Mouse (Mus musculus) forebrain, embryonic 14.5 days (tissue): Measurements from ENCODE around the gene Tshz2. TPM values are rescaled to one million over a fixed set of nuclear protein-coding genes. Genes with fewer than 3 reads are reported as not detected.

ENCODE experiments used
- ATAC-seq: fragments of 200-750 bp; cut with Nextera tagmentation; 2 replicates; pipeline ENCODE4 v1.8.0; 2017; ENCODE audit warnings: mild to moderate bottlenecking, moderate library complexity
- DNase-seq: peaks from one replicate; pipeline ENCODE4 v3.0.0-alpha.2; 2015; ENCODE audit warnings: low spot score
- H3K27ac ChIP-seq: fragments of 300-500 bp; sonication (generic); 2 replicates; pipeline ENCODE4 v1.5.1; 2014; ENCODE audit warnings: low read depth, mild to moderate bottlenecking, control low read depth, low read length, moderate library complexity
- H3K27me3 ChIP-seq: fragments of 300-500 bp; sonication (generic); replicated peaks from 2 replicates; pipeline ENCODE4 v1.6.1; 2014; ENCODE audit warnings: low read length, control low read depth, mixed read lengths; ENCODE audit not compliant: control insufficient read depth, insufficient read depth
- H3K36me3 ChIP-seq: fragments of 300-500 bp; sonication (generic); 2 replicates; pipeline ENCODE4 v1.6.1; 2014; ENCODE audit warnings: low read length, control low read depth; ENCODE audit not compliant: control insufficient read depth, insufficient read depth
- H3K4me1 ChIP-seq: fragments of 300-500 bp; sonication (generic); 2 replicates; pipeline ENCODE4 v1.6.1; 2014; ENCODE audit warnings: antibody characterized with exemption, low read length, control low read depth; ENCODE audit not compliant: control insufficient read depth, insufficient read depth
- H3K4me2 ChIP-seq: fragments of 300-500 bp; sonication (generic); 2 replicates; pipeline ENCODE4 v1.6.1; 2014; ENCODE audit warnings: mild to moderate bottlenecking, control low read depth, low read length
- H3K4me3 ChIP-seq: fragments of 300-500 bp; sonication (generic); 2 replicates; pipeline ENCODE4 v1.5.1; 2014; ENCODE audit warnings: low read depth, low read length, control low read depth
- H3K9ac ChIP-seq: fragments of 300-500 bp; sonication (generic); 2 replicates; pipeline ENCODE4 v1.6.1; 2014; ENCODE audit warnings: mild to moderate bottlenecking, low read length, control low read depth, moderate library complexity
- H3K9me3 ChIP-seq: fragments of 300-500 bp; sonication (generic); replicated peaks from 2 replicates; pipeline ENCODE4 v1.6.1; 2016; ENCODE audit warnings: low read length, control low read depth, mixed read lengths; ENCODE audit not compliant: control insufficient read depth
- WGBS: fragments of 180-500 bp; shearing (Covaris S2); extraction: QIAGEN DNeasy Blood & Tissue Kit; methylation state at CpG from one replicate; pipeline ENCODE4 v1.1.7; 2014; 5-methylcytosine and 5-hydroxymethylcytosine counted together
- polyA plus RNA-seq: library from polyadenylated mRNA; unstranded; fragments of >200 nt; fragmentation: Nextera tagmentation; extraction: Ambion mirVana; gene quantifications from 2 replicates; pipeline ENCODE4 v1.2.1, GENCODE M21; 2014

Tshz2 gene
- polyA plus RNA-seq, 1 experiment from 2014 or later = 3.4 TPM

DNA sequence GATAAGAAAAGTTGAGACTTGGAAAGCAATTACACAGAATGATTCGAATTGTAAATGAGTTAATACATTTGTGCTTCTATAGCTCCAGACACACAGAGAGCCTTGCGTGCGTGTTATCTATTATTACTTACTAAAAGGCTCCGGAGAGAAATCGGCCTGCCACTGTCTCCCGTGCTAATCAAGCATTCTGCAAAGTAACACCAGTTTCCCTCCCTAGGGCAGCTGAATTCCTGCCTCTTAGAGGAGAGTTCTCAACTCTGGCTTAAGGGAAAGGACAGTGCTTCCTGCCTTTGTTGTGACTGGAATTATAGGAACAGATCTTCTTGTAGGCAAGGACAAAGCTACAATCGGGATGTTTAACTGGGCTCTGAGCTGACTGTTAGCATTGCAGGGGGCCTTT is 101.2 kb downstream of the Tshz2 start:
- Histone ChIP-seq H3K36me3 (no peaks in the 10 kb centered on the region), H3K27ac (no peak overlapping the region), H3K9ac (no peak overlapping the region), H3K4me2 (no peak overlapping the region), H3K27me3 (no peaks in the 10 kb centered on the region), H3K4me1 (0 out of 2 replicates have a peak, but pooled peaks cover 5% of the 10 kb centered on the region), H3K4me3 (no peak overlapping the region), H3K9me3 (no peaks in the 10 kb centered on the region)
- DNase-seq = no peak
- ATAC-seq = no peak
- WGBS = 48% methylated on average over 7 of the region's 7 CpGs

DNA sequence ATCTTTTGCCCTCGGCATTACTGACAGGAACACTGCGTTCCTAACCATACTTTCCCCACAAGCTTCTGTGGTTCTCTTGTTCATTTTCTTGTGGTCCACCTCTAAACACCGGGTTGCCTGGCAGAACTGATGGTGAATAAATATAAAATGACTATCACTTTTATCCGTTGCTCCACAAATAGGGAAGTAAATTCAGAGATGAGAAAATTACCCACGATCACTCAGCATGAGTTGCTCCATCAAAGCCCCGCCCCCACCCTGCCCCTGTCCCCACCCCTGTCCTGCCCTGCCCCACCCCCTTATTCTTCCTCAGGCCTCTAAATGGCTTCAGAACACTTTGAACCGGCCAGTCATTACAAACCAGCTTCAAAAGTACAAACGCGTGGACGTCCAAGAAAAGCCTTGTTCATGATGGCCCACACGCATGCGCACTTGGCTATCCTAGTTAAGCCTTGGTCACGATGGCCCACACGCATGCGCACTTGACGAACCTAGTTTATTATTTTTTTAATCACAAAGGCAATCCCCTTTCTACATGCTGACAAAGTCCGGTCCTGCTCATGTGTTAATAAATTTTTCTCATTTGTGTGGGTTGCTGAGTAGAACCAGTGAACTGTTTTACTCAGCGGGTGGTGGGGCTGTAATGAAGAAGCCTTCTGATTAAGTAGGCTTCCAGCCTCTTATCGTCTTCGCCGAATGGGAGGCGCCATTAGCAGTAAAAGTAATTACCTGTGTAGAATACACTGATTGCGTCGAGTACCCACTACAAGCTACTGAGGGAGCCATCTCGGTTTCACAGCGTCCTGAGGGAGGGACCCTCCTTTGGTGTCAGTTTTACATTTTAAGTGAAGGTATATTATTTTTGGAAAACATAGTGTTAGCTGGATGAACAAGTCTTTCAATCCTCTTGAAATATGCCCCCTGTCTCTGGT is 102.9 kb downstream of the Tshz2 start:
- H3K36me3 ChIP-seq = no peaks in the 10 kb centered on the region
- 0 out of 2 replicates have a peak, but pooled peaks cover 5% of the 10 kb centered on the region for H3K4me1 ChIP-seq
- no peak for ATAC-seq
- H3K9ac ChIP-seq = no peak overlapping the region
- H3K27me3 ChIP-seq = no peaks in the 10 kb centered on the region
- H3K27ac ChIP-seq = no peak overlapping the region
- 69% methylated on average over 26 of the region's 26 CpGs for WGBS
- no peak overlapping the region for H3K4me2 ChIP-seq
- no peak overlapping the region for H3K4me3 ChIP-seq
- no peak for DNase-seq
- no peaks in the 10 kb centered on the region for H3K9me3 ChIP-seq

DNA sequence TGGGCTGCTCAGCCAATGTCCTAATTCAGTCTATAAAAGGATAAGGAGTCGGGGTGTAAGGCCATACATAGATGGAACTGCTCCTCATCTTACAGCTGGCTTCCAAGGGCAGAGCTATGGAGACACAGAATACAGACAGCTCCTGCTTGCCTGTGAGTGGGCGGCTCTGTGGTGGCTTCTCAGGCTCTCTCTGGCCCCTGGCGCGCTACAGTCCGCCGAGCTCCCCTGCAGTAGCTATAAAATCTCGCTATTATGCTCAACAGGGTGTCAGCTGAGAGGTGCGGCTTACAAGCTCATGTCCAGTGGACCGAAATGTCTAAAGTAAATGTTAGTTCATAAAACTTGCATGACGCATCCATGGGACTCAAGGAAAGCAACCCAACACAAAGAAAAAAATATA is 108.2 kb downstream of the Tshz2 start:
- no peak overlapping the region for H3K9ac ChIP-seq
- H3K4me3 ChIP-seq = no peak overlapping the region
- 0 out of 2 replicates have a peak, but pooled peaks cover 1% of the 10 kb centered on the region for H3K4me1 ChIP-seq
- no peaks in the 10 kb centered on the region for H3K27me3 ChIP-seq
- ATAC-seq (no peak), DNase-seq (no peak)
- no peak overlapping the region for H3K27ac ChIP-seq
- H3K36me3 ChIP-seq = no peaks in the 10 kb centered on the region
- no peaks in the 10 kb centered on the region for H3K9me3 ChIP-seq
- H3K4me2 ChIP-seq = no peak overlapping the region
- 90% methylated on average over 10 of the region's 10 CpGs for WGBS

DNA sequence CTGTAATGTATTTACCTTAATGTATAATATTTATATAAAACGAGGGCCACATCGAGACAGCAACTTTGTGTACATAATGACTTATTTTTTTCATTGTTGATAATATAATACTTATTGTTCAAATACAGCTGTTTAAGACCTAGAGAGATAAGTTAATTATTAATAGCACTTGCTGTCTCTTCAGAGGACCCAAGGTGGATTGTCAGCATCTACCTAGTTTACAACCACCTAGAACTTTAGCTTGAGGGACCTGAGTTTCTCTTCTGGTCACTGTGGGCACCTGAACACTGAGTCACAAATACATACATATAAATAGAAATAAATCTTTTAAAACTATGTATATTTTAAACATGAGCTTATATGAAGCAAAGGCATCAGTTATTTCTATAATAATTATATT is 110.0 kb downstream of the Tshz2 start:
- H3K27ac ChIP-seq = no peak overlapping the region
- H3K36me3 ChIP-seq = no peaks in the 10 kb centered on the region
- H3K4me2 ChIP-seq = no peak overlapping the region
- no peak overlapping the region for H3K4me3 ChIP-seq
- WGBS = 95% methylated on average over 2 of the region's 2 CpGs
- H3K9ac ChIP-seq = no peak overlapping the region
- H3K4me1 ChIP-seq = no peaks in the 10 kb centered on the region
- ATAC-seq (no peak), DNase-seq (no peak)
- no peaks in the 10 kb centered on the region for H3K9me3 ChIP-seq
- no peaks in the 10 kb centered on the region for H3K27me3 ChIP-seq

DNA sequence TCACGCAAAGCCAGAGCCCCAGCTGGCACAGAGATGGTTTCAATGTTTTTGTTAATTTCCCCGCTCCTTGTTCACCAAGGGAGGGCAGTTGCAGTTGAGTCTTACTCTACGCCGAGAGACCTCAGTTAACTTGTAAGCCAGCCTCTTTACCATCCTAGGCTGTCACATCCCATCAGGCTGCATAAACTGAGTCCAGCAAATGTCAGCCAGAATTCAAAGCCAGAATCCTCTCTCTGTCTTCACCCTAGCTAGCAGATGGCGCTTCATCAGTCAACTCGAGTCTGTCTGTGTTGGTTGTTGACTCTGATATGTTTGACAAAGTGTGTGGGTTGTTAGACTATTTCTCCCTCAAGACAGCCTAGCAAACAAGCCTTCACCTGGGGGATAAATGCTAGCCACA is 110.5 kb downstream of the Tshz2 start:
- no peak overlapping the region for H3K4me2 ChIP-seq
- H3K27ac ChIP-seq = no peak overlapping the region
- ATAC-seq (no peak), DNase-seq (peak; percentile 67)
- no peak overlapping the region for H3K4me3 ChIP-seq
- no peaks in the 10 kb centered on the region for H3K36me3 ChIP-seq
- 80% methylated on average over 6 of the region's 6 CpGs for WGBS
- H3K9ac ChIP-seq = no peak overlapping the region
- H3K9me3 ChIP-seq = no peaks in the 10 kb centered on the region
- H3K4me1 ChIP-seq = no peaks in the 10 kb centered on the region
- no peaks in the 10 kb centered on the region for H3K27me3 ChIP-seq

DNA sequence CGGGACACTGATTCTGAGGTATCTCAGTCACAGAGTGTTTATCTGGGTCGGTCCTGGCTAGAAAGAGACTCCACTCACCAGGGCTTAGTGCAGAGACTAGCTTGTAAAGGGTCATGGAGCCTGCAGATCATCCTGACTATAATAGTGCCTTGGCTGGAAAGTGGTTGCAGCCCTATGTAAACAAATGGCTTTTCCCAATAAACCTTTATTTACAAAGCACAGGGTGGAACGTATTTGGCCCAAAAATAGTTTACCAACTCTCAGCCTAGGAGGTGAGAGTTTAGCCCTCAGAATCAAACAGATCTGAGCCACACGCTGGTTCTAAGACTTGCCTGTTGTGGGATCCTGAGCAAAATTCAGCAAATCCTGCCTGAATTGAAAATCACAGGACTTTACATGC is 111.1 kb downstream of the Tshz2 start:
- Histone ChIP-seq H3K36me3 (no peaks in the 10 kb centered on the region), H3K4me2 (no peak overlapping the region), H3K4me1 (no peaks in the 10 kb centered on the region), H3K9me3 (no peaks in the 10 kb centered on the region), H3K27me3 (no peaks in the 10 kb centered on the region), H3K4me3 (no peak overlapping the region), H3K9ac (no peak overlapping the region), H3K27ac (no peak overlapping the region)
- 87% methylated on average over 4 of the region's 4 CpGs for WGBS
- no peak for DNase-seq
- no peak for ATAC-seq

DNA sequence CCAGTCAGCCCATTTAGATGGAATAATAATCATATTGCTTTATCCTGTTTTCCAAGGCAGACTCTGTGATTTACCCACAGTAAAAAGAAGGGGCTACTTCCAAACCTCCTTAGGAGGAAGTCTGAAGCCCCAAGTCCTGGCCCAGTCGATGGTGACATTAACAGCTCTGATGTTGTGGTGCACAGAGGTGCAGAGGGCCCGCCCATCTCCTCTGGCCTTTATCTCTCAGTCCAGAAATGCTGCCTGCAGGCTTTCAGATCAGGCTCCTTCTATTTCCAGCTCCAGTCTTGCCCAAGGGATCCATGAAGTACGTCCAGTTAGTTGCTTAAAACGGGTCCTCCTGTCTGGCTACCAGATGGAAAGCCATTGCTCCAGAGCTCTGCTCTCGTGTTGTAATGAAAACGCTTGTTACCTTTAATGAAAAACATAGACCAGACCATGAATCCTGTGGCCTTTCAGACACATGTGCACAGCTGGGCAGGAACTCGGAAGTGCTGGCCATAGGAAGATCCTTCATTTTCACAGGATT is 114.4 kb downstream of the Tshz2 start:
- H3K4me2 ChIP-seq = no peak overlapping the region
- no peaks in the 10 kb centered on the region for H3K27me3 ChIP-seq
- H3K4me1 ChIP-seq = no peaks in the 10 kb centered on the region; the same call in 1 of the 2 replicates
- WGBS = 91% methylated on average over 7 of the region's 7 CpGs
- no peak overlapping the region for H3K9ac ChIP-seq
- no peaks in the 10 kb centered on the region for H3K36me3 ChIP-seq
- no peak overlapping the region for H3K27ac ChIP-seq
- no peaks in the 10 kb centered on the region for H3K9me3 ChIP-seq
- ATAC-seq (no peak), DNase-seq (no peak)
- no peak overlapping the region for H3K4me3 ChIP-seq

DNA sequence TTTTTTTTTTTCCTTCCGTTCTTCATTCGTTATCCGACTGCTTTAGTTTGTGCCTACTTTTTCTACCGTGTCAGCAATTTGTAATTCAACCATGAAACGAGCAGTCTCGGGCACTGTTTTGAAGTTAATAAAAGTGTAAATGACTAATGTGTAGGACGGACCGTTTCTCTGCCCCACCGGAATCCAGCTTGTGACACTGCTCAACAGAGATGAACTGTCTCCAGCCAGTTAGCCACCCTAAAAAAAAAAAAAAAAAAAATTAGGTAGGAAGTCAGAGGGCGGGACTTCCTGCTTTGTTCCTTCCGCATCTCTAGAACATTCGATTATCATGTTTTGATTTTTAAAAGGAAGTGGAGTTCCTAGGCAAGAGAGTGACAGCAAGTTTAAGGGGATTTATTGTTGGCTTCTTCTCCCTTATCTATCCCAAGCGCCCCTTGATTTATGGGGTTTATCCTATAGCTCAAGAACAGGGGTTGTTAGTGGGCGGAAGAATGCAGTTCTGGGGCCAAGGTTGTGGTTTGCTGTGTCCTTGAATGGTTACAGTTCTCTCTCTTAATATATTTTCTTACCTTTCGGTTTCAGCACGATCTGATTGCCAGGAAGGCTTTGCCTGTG is 116.6 kb downstream of the Tshz2 start:
- Histone ChIP-seq H3K9ac (no peak overlapping the region), H3K4me3 (no peak overlapping the region), H3K9me3 (no peaks in the 10 kb centered on the region), H3K4me2 (no peak overlapping the region), H3K27me3 (no peaks in the 10 kb centered on the region), H3K4me1 (no peaks in the 10 kb centered on the region; the same call in 1 of the 2 replicates), H3K36me3 (no peaks in the 10 kb centered on the region), H3K27ac (no peak overlapping the region)
- DNase-seq = no peak
- no peak for ATAC-seq
- WGBS = 77% methylated on average over 16 of the region's 16 CpGs
